Mouse (Mus musculus) adrenal gland, postnatal 10 days (tissue): ENCODE data around the gene Efnb1. TPM values are rescaled to one million over a fixed set of nuclear protein-coding genes. Genes with fewer than 3 reads are reported as not detected.
A peak's percentile ranks its signal among the peaks of the same experiment; 100 is the strongest.
"Not testable (repeated sequence)": the region's sequence is repeated elsewhere in the genome, so short reads cannot be mapped to it uniquely, and the experiment has no call there.

Experiments
- DNase-seq: peaks from one replicate; pipeline ENCODE4 v3.0.0; 2021; ENCODE audit warnings: mixed read lengths
- long read RNA-seq, 2 experiments: library from polyadenylated mRNA; stranded (forward); transcript quantifications; one replicate each; pipeline ENCODE4 v2.0.0; 2021
- total RNA-seq, 2 experiments: library from RNA; stranded (reverse); gene quantifications; 2 replicates each; pipeline ENCODE4 v1.2.3; 2021

The Efnb1 gene
- total RNA-seq: 10 to 100 TPM; 48.2 to 53.3 TPM
- long read RNA-seq, experiment 1, transcript Efnb1-201 (5 exons, 3,258 nt): major isoform, 8 of 22 reads
- long read RNA-seq, experiment 1, partial matches to known transcripts: 0 of 22 reads
- long read RNA-seq, experiment 1, other reads (novel, unspliced or antisense): 14 of 22 reads
- long read RNA-seq, experiment 2, transcript Efnb1-201 (5 exons, 3,258 nt): major isoform, 16 of 27 reads
- long read RNA-seq, experiment 2, partial matches to known transcripts: 2 of 27 reads
- long read RNA-seq, experiment 2, other reads (novel, unspliced or antisense): 9 of 27 reads

GRCm38 (mm10) chrX:99135523-99136258 lies at the start of gene Efnb1:
TSS of gene Efnb1 (plus strand) at chrX:99136130.
- peak; percentile 94 for DNase-seq

GRCm38 (mm10) chrX:99092704-99093103 lies 43.2 kb upstream of the Efnb1 start:
- no peak for DNase-seq

GRCm38 (mm10) chrX:99111088-99111724 lies 24.7 kb upstream of the Efnb1 start:
- not testable (repeated sequence) for DNase-seq

GRCm38 (mm10) chrX:99119510-99119909 lies 16.4 kb upstream of the Efnb1 start:
- DNase-seq: no peak

GRCm38 (mm10) chrX:99130059-99130458 lies 5.9 kb upstream of the Efnb1 start:
- DNase-seq: peak; percentile 80

- no peak for DNase-seq
Measured at GRCm38 (mm10) chrX:99132573-99132972, 3.4 kb upstream of the Efnb1 start.

GRCm38 (mm10) chrX:99134891-99135290 lies 1.0 kb upstream of the Efnb1 start:
- peak; percentile 88 for DNase-seq

- DNase-seq: peak; percentile 63
Measured at GRCm38 (mm10) chrX:99136431-99136966, 569 bp downstream of the Efnb1 start.

- DNase-seq: no peak
Measured at GRCm38 (mm10) chrX:99137143-99137870, 1.4 kb downstream of the Efnb1 start.

GRCm38 (mm10) chrX:99137928-99138740 lies 2.2 kb downstream of the Efnb1 start:
- DNase-seq: no peak

GRCm38 (mm10) chrX:99141079-99141478 lies 5.1 kb downstream of the Efnb1 start:
- peak; percentile 48 for DNase-seq

- no peak for DNase-seq
Measured at GRCm38 (mm10) chrX:99141900-99142299, 6.0 kb downstream of the Efnb1 start.

GRCm38 (mm10) chrX:99145561-99145960 lies 9.6 kb downstream of the Efnb1 start:
- no peak for DNase-seq

- DNase-seq: peak; percentile 39
Measured at GRCm38 (mm10) chrX:99148061-99148905, 12.4 kb downstream of the Efnb1 start.

- DNase-seq: no peak
Measured at GRCm38 (mm10) chrX:99149047-99149446, 13.1 kb downstream of the Efnb1 start.

GRCm38 (mm10) chrX:99149900-99150299 lies 14.0 kb downstream of the Efnb1 start:
- peak; percentile 40 for DNase-seq

- DNase-seq: no peak
Measured at GRCm38 (mm10) chrX:99150712-99151111, 14.8 kb downstream of the Efnb1 start.

- no peak for DNase-seq
Measured at GRCm38 (mm10) chrX:99151434-99151833, 15.5 kb downstream of the Efnb1 start.

- no peak for DNase-seq
Measured at GRCm38 (mm10) chrX:99152141-99152540, 16.2 kb downstream of the Efnb1 start.

GRCm38 (mm10) chrX:99152566-99153265 lies 16.8 kb downstream of the Efnb1 start:
- DNase-seq: no peak
